Mouse (Mus musculus) forebrain, embryonic 12.5 days (tissue): ENCODE measurements around the gene Sar1b. TPM values are rescaled to one million over a fixed set of nuclear protein-coding genes. Genes with fewer than 3 reads are reported as not detected.
A peak's percentile ranks its signal among the peaks of the same experiment; 100 is the strongest.
"Not testable (repeated sequence)": the region's sequence is repeated elsewhere in the genome, so short reads cannot be mapped to it uniquely, and the experiment has no call there.

Experiments used
- ATAC-seq: fragments of 200-750 bp; cut with Nextera tagmentation; 2 replicates; pipeline ENCODE4 v1.8.0; 2017; ENCODE audit warnings: moderate TSS enrichment; ENCODE audit not compliant: low FRiP score
- H3K27ac ChIP-seq: fragments of 300-500 bp; sonication (generic); 2 replicates; pipeline ENCODE4 v1.5.1; 2016; ENCODE audit warnings: mild to moderate bottlenecking
- H3K27me3 ChIP-seq: fragments of 300-500 bp; sonication (generic); 2 replicates; pipeline ENCODE4 v1.6.1; 2016; ENCODE audit warnings: mild to moderate bottlenecking
- H3K36me3 ChIP-seq: fragments of 300-500 bp; sonication (generic); replicated peaks from 2 replicates; pipeline ENCODE4 v1.6.1; 2016; ENCODE audit warnings: mild to moderate bottlenecking
- H3K4me1 ChIP-seq: fragments of 300-500 bp; sonication (generic); 2 replicates; pipeline ENCODE4 v1.6.1; 2016
- H3K4me2 ChIP-seq: fragments of 300-500 bp; sonication (generic); 2 replicates; pipeline ENCODE4 v1.6.1; 2016; ENCODE audit warnings: mild to moderate bottlenecking, moderate library complexity
- H3K4me3 ChIP-seq: fragments of 300-500 bp; sonication (generic); replicated peaks from 2 replicates; pipeline ENCODE4 v1.5.1; 2016; ENCODE audit warnings: mild to moderate bottlenecking
- H3K9ac ChIP-seq: fragments of 300-500 bp; sonication (generic); 2 replicates; pipeline ENCODE4 v1.6.1; 2016; ENCODE audit warnings: mild to moderate bottlenecking
- H3K9me3 ChIP-seq: fragments of 300-500 bp; sonication (generic); 2 replicates; pipeline ENCODE4 v1.6.1; 2016
- WGBS: fragments of 180-500 bp; shearing (Covaris S2); methylation state at CpG from one replicate; pipeline ENCODE4 v1.1.7; 2016; 5-methylcytosine and 5-hydroxymethylcytosine counted together
- polyA plus RNA-seq: library from polyadenylated mRNA; unstranded; fragments of >200 nt; fragmentation: Nextera tagmentation; extraction: Ambion mirVana; gene quantifications from 2 replicates; pipeline ENCODE4 v1.2.1, GENCODE M21; 2016

Sar1b gene
- 115 and 117 TPM in 2 replicates for polyA plus RNA-seq

DNA sequence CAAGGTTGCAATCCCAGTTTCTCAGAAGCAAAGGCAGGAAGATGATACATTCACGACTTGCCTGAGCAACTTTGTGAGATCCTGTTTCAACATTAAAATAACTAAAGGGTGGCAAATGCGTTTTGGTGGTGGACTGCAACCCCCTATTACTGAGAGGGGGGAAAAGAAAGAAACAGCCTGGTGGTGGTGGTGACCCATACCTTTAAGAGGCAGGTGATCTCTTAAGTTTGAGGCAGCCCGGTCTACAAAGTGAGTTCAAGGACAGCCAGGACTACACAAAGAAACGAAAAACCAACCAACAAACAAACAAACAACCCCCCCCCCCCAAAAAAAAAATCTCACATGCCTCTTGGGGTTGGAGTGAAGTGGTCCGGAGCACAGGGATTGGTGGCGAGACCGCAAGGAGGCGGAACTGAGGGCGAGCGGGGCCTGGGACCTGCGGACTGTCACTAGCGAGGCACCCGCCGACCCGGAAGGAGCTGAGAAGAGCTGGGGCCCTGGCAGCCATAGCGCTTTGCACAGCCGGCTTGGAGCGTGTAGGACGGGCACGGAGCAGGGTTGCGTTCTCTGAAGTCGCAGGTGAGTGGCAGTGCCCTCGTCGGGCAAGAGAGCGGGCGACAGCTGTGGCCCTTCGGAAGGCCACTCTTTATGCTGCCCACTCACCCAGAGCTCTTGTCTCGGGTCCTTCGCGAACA lies at the start of gene Sar1b, which contains the start of gene Sec24a:
Sar1b (plus strand) TSS at position 475 of the 695 bp plus-strand sequence.
Sec24a (minus strand) TSS at position 422 of the 695 bp plus-strand sequence.
- ATAC-seq, result peak; percentile 91
- Histone ChIP-seq H3K4me2 (peak within 1 kb of the TSS; percentile 87), H3K27ac (no peak within 1 kb of the TSS), H3K4me3 (peak within 1 kb of the TSS; percentile 91), H3K9ac (peak within 1 kb of the TSS; percentile 74), H3K36me3 (no peaks in the 10 kb centered on the region), H3K9me3 (no peaks in the 10 kb centered on the region), H3K27me3 (peaks cover 10% of the 10 kb centered on the region; the same call in 1 of the 2 replicates), H3K4me1 (peaks cover 14% of the 10 kb centered on the region)
- under 1% methylated on average over 30 of the region's 30 CpGs for WGBS

DNA sequence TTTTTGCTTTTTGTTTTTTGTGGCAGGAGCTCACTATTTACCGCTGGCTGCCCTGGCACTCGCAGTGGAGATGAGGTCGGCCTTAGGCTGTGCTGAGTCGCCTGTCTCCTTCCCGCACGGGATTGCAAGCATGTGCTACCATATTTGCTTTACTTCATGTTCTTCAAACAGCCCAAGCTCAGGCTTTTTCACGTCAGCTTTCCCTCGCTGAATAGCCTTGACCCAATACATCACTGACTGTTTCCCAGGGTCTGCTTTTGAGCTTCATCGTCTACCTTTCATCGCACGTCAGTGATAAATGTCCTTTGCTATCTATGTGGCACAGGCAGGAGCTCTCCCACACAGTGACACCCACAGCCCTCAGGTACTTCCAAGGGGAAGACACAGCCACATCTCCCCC lies 42.4 kb upstream of the Sar1b start:
- no peak for ATAC-seq
- Histone ChIP-seq H3K9me3 (no peaks in the 10 kb centered on the region), H3K9ac (no peak overlapping the region), H3K27ac (no peak overlapping the region), H3K27me3 (no peaks in the 10 kb centered on the region), H3K4me3 (no peak overlapping the region), H3K36me3 (peaks cover 59% of the 10 kb centered on the region), H3K4me1 (no peaks in the 10 kb centered on the region), H3K4me2 (no peak overlapping the region)
- WGBS, result 93% methylated on average over 11 of the region's 11 CpGs

DNA sequence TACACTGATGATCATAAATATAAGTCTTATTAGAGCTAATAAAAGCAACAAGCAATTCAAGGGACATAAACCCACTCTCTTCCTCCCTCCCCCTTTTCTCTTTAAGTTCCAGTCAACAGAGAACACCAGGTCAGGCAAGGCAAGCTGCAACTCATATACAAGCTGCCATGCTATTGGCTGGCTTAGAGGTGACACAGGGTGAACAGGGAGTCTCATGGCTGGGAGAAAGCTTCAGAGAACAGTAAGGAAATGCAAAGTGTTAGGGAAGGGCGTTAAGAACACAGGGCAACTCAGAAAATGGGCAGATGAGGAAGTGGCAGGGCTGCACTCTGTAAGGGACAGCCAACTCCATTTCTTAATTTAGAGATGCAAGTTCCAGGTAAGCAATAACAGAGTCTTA lies 30.6 kb upstream of the Sar1b start:
- Histone ChIP-seq H3K27me3 (no peaks in the 10 kb centered on the region), H3K9ac (no peak overlapping the region), H3K36me3 (peaks cover 32% of the 10 kb centered on the region), H3K27ac (no peak overlapping the region), H3K4me3 (no peak overlapping the region), H3K4me1 (no peaks in the 10 kb centered on the region), H3K4me2 (no peak overlapping the region), H3K9me3 (no peaks in the 10 kb centered on the region)
- 84% methylated on average over 1 of the region's 1 CpGs for WGBS
- no peak for ATAC-seq

DNA sequence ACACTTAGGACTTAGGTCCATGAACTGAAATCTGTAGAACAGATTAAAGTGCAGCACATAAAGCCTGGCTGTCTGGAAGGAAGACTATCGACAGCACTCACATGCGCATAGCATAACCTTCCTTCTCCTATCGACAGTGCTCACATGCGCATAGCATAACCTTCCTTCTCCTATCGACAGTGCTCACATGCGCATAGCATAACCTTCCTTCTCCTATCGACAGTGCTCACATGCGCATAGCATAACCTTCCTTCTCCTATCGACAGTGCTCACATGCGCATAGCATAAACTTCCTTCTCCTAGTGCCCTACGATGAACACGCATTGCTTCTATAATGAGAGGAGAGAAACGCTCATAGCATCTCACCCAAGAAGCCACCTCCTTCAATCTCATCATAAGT lies 29.3 kb upstream of the Sar1b start:
- H3K4me3 ChIP-seq, ATAC-seq, H3K9ac ChIP-seq, H3K4me1 ChIP-seq, H3K27ac ChIP-seq, H3K27me3 ChIP-seq, H3K9me3 ChIP-seq, H3K4me2 ChIP-seq: not testable (repeated sequence)
- H3K36me3 ChIP-seq, result peaks cover 32% of the 10 kb centered on the region
- WGBS, result 98% methylated on average over 13 of the region's 13 CpGs

DNA sequence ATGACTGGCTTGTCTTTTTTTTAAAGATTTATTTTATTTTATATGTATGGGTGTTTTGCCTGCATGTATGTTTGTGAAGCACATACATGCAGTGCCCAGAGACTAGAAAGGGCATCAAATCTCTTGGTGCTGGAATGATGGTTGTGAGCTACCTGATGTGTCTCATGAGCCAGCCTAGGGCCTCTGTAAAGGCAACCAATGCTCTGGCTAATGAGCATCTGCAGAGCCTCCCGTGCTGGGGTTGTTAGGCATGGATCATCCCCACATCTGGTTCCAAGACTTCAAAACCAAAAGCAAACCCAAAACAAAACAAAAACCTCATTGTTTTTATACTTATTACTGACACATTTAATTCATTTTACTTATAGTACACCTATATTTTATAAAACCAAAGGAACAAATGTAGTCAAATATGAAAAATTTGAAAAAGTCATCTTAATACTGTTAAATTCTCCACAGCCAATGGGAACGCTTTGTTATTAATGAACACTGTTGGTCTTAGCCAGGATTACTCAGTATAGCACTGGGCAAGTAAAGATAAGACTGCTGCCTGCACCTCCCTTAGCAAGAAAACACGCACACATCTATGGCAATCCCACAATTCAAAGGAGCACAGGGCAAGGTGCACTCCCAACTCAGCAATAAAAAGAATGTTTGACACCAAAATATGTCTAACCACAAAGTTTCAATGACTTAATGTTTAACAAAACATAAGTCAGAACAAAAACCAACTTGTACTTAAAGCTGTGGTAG lies 24.7 kb upstream of the Sar1b start:
- WGBS, result 88% methylated on average over 3 of the region's 3 CpGs
- peaks cover 39% of the 10 kb centered on the region for H3K36me3 ChIP-seq
- ATAC-seq, result no peak

DNA sequence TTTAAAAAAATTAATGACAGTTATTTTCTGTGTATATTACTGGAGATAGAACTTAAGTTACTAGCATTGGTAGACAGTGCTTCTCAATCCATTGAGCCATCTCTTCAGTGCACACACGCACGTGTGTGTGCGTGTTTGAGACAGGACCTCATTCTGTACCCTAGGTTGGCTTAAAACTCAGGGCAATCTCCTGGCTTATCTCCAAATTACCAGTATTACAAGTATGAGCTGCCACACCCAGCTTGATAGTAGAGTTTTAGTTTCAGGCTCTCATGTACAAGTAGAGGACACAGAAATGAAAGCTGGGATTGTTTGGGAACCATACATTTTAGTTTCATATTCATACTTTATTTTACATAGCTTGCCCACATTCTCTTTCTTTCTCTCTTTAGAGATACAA lies 22.8 kb upstream of the Sar1b start:
- no peaks in the 10 kb centered on the region for H3K4me1 ChIP-seq
- H3K36me3 ChIP-seq, result peaks cover 39% of the 10 kb centered on the region
- H3K4me3 ChIP-seq, result no peak overlapping the region
- no peaks in the 10 kb centered on the region for H3K27me3 ChIP-seq
- no peak overlapping the region for H3K27ac ChIP-seq
- ATAC-seq, result no peak
- H3K9me3 ChIP-seq, result no peaks in the 10 kb centered on the region
- H3K9ac ChIP-seq, result no peak overlapping the region
- WGBS, result 98% methylated on average over 3 of the region's 3 CpGs
- no peak overlapping the region for H3K4me2 ChIP-seq

More for the DNA sequence above, 24.7 kb upstream of the Sar1b start:
- Histone ChIP-seq H3K4me3 (no peak overlapping the region), H3K27me3 (no peaks in the 10 kb centered on the region), H3K4me2 (no peak overlapping the region), H3K9ac (no peak overlapping the region), H3K9me3 (no peaks in the 10 kb centered on the region), H3K27ac (no peak overlapping the region), H3K4me1 (no peaks in the 10 kb centered on the region)

DNA sequence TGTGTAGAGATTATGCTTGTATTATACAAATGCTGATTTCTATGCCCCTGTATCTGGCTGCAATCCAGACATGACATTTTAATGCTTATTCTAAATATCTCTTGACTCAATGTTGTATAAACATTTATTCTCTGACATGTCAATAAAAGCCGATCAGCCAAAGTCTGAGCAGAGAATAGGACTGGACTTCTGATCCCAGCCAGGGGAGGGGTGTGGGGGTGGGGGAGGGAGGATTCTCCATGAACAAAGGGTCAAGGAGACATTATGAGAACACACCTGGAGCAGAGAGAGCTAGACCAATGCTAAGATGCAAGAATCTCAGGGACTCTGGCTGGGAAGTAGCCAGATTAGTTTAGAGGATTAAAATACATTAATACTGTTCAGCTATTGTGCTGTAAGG lies 17.4 kb upstream of the Sar1b start:
- ATAC-seq, result no peak
- no peak overlapping the region for H3K4me3 ChIP-seq
- no peak overlapping the region for H3K4me2 ChIP-seq
- no peaks in the 10 kb centered on the region for H3K27me3 ChIP-seq
- WGBS, result 85% methylated on average over 1 of the region's 1 CpGs
- no peaks in the 10 kb centered on the region for H3K4me1 ChIP-seq
- peaks cover 27% of the 10 kb centered on the region for H3K36me3 ChIP-seq
- no peaks in the 10 kb centered on the region for H3K9me3 ChIP-seq
- H3K9ac ChIP-seq, result no peak overlapping the region
- no peak overlapping the region for H3K27ac ChIP-seq

DNA sequence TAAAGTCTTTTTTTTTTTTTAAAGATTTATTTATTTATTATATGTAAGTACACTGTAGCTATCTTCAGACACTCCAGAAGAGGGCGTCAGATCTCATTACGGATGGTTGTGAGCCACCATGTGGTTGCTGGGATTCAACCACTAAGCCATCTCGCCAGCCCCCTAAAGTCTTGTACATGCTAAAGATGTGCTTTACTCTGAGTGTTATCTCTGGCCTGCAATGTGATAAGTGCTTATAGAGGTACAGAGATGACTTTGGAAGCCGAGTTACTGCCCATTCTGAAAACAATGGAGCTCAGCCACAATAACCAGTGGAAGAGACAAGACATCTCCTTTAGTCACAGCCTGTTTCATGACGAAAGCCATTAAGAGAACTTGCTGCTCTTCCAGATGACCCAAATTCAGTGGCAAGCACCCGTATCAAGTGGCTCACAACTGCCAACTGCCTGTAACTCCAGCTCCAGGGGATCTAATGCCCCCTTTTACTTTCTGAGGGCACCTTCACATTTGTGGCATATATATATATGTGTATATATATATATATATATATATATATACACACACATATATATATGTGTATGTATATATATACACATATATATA lies 11.8 kb upstream of the Sar1b start:
- H3K27me3 ChIP-seq, ATAC-seq, H3K4me3 ChIP-seq, H3K4me2 ChIP-seq, H3K36me3 ChIP-seq, H3K27ac ChIP-seq, H3K9ac ChIP-seq, H3K9me3 ChIP-seq: not testable (repeated sequence)
- H3K4me1 ChIP-seq, result peaks cover 22% of the 10 kb centered on the region
- WGBS, result 83% methylated on average over 6 of the region's 6 CpGs

DNA sequence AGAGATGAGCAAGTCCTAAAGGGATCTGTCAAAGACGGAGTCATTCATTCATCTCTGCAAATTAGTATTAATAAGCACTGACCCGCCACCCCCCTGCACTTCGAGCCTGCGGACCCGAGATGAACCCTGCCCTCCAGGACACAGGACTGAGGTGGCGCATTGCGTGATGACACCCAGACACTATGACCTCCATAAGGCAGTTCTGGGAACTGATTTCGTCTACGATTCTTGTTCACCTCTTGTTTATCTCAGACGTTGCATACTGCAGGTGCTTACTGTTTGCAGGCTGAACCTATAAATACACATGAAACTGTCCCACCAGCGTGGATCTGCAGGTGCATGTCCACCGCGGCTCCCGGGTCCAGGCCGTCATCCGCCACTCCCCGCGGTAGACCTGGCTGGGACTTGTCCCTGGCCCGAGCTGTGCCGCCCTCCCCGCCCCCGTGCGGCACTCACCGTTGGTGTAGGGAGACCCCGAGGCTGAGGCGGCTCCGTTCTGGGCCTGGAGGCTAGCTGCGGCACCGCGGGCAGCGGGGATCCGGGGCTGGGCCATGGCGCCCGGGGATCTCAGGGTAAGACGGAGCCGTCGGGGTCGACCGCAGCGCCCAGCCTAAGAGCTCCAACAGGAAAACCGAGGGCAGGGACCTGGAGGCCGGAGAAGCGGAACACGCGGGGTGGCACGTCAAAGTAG lies 7.7 kb upstream of the Sar1b start:
- Histone ChIP-seq H3K4me2 (peak overlapping the region; percentile 81), H3K9ac (peak overlapping the region; percentile 95), H3K4me1 (peaks cover 27% of the 10 kb centered on the region), H3K4me3 (peak overlapping the region; percentile 98), H3K27me3 (peaks cover 4% of the 10 kb centered on the region; the same call in 1 of the 2 replicates), H3K36me3 (no peaks in the 10 kb centered on the region), H3K27ac (peak overlapping the region; percentile 43; the same call in 1 of the 2 replicates), H3K9me3 (no peaks in the 10 kb centered on the region)
- WGBS, result 1% methylated on average over 46 of the region's 46 CpGs
- peak; percentile 84 for ATAC-seq

DNA sequence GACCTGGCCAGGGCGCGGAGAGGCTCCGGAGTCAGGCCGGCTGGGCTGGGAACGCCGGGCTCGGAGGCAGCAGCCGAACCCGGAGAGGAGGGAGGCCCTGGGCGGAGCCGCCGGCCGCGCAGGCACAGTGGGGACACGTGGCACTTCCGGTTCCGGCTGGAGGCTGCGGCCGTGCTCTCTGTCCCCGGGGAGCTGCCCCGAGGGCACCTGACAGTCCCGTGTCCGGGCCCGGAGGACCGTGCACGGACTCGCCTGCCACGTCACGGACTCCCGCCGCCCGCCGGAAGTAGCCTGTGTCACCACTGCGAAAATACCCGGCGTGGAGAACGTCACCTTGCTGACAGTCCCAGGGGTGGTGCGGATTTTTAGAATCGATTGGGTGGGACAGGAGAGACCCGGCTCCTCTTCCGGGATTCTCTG lies 7.1 kb upstream of the Sar1b start:
- Histone ChIP-seq H3K4me2 (peak overlapping the region; percentile 81), H3K4me3 (peak overlapping the region; percentile 98), H3K9ac (peak overlapping the region; percentile 95), H3K36me3 (no peaks in the 10 kb centered on the region), H3K9me3 (no peaks in the 10 kb centered on the region), H3K27ac (peak overlapping the region; percentile 43), H3K27me3 (peaks cover 4% of the 10 kb centered on the region; the same call in 1 of the 2 replicates), H3K4me1 (peaks cover 27% of the 10 kb centered on the region)
- under 1% methylated on average over 41 of the region's 41 CpGs for WGBS
- peak; percentile 96 for ATAC-seq

DNA sequence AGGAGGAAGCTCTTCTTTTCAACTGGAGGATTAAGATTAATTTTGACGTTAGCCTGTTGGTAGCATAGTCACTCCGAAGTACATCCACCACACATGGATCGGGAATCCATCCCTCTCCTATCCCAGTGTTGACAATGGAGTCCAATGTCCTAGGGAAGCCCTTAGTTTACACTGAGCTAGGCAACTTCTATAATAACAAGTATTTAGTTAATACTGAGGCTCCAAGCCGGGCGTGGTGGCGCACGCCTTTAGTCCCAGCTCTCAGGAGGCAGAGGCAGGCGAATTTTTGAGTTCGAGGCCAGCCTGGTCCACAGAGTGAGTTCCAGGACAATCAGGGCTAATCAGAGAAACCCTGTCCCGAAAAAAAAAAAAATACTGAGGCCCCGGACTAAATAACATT lies 6.5 kb upstream of the Sar1b start:
- Histone ChIP-seq H3K4me1 (peaks cover 27% of the 10 kb centered on the region), H3K9ac (peak overlapping the region; percentile 95; the same call in 1 of the 2 replicates), H3K27me3 (peaks cover 10% of the 10 kb centered on the region; the same call in 1 of the 2 replicates), H3K4me2 (peak overlapping the region; percentile 81), H3K9me3 (no peaks in the 10 kb centered on the region), H3K4me3 (peak overlapping the region; percentile 98), H3K27ac (no peak overlapping the region), H3K36me3 (no peaks in the 10 kb centered on the region)
- WGBS, result 80% methylated on average over 11 of the region's 11 CpGs
- no peak for ATAC-seq

DNA sequence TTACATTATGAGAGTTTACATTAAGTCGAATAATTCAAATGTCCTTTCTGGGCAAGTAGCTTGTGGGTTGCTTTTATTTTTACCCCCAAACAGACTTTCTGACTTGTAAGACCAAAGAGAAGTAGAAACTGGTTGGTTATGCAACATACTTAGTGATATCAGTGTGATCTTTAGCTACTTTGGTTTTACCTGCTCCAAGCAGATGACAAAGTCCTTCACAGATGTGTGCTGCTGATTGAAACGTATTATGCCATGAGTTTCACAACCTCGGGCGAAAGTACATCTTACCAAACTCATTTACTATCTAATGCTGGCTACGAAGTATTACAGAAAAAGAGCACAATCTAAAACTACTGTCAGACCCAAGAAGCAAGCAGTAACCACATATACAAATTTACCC lies 5.9 kb upstream of the Sar1b start:
- 91% methylated on average over 5 of the region's 5 CpGs for WGBS
- Histone ChIP-seq H3K4me1 (peaks cover 27% of the 10 kb centered on the region), H3K4me3 (no peak overlapping the region), H3K9ac (no peak overlapping the region), H3K4me2 (no peak overlapping the region), H3K36me3 (no peaks in the 10 kb centered on the region), H3K27ac (no peak overlapping the region), H3K9me3 (no peaks in the 10 kb centered on the region), H3K27me3 (peaks cover 10% of the 10 kb centered on the region; the same call in 1 of the 2 replicates)
- ATAC-seq, result no peak
